In genomic region chr6:106335066-106335465, GRCm38 (mm10) we compare ENCODE assay signal across 14 mouse cellular contexts.
"Had no signal": no experiment of that assay in that cellular context is flagged by ENCODE, and none has a peak within 500 bp of the region (broad histone marks: within the 10 kb centered on the region; RNA-seq: fewer than 3 reads in every experiment).

No protein-coding gene starts in this region.

- H3K4me3 ChIP-seq: liver, embryonic 13.5 days; midbrain, embryonic 13.5 days; neural tube, embryonic 12.5 days; neural tube, embryonic 15.5 days had no signal

- H3K4me2 ChIP-seq: liver, embryonic 13.5 days; midbrain, embryonic 13.5 days; neural tube, embryonic 12.5 days; neural tube, embryonic 15.5 days had no signal

- H3K4me1 ChIP-seq: liver, embryonic 13.5 days; neural tube, embryonic 12.5 days; neural tube, embryonic 15.5 days had no signal

- H3K27ac ChIP-seq: liver, embryonic 13.5 days; midbrain, embryonic 13.5 days; neural tube, embryonic 12.5 days; neural tube, embryonic 15.5 days had no signal

- H3K27me3 ChIP-seq: liver, embryonic 13.5 days; midbrain, embryonic 13.5 days; neural tube, embryonic 12.5 days; neural tube, embryonic 15.5 days had no signal

- H3K9ac ChIP-seq: liver, embryonic 13.5 days; midbrain, embryonic 13.5 days; neural tube, embryonic 12.5 days; neural tube, embryonic 15.5 days had no signal

- H3K9me3 ChIP-seq: liver, embryonic 13.5 days; midbrain, embryonic 13.5 days; neural tube, embryonic 12.5 days; neural tube, embryonic 15.5 days had no signal

- H3K36me3 ChIP-seq: liver, embryonic 13.5 days; midbrain, embryonic 13.5 days; neural tube, embryonic 12.5 days; neural tube, embryonic 15.5 days had no signal

- ATAC-seq: midbrain, embryonic 13.5 days had no signal

- DNase-seq: kidney, adult 18-20 months; kidney, adult 9 months; kidney, postnatal 14 days; kidney, postnatal 4 days; liver, embryonic 13.5 days; lung, adult 2 months; lung, postnatal 14 days; lung, postnatal 4 days; thymus, adult 2 months; thymus, postnatal 14 days; thymus, postnatal 4 days had no signal
